Mouse (Mus musculus) kidney, adult 2 months (tissue): ENCODE measurements around the gene Iba57.

Experiments
- CTCF ChIP-seq: fragments of 200-500 bp; conservative IDR thresholded peaks from 2 replicates; pipeline ENCODE4 v1.5.1; 2011; ENCODE audit warnings: low read depth, mild to moderate bottlenecking, control low read depth, low read length, moderate library complexity, mixed read lengths; ENCODE audit not compliant: insufficient read depth, insufficient read length
- POLR2A ChIP-seq: fragments of 200-500 bp; IDR thresholded peaks from one replicate; pipeline ENCODE4 v1.6.1; 2011; ENCODE audit warnings: low read depth, low read length, control low read depth

- no peak for TF ChIP-seq CTCF
- TF ChIP-seq POLR2A = no peak
Observed at GRCm38 (mm10) chr11:59159558-59159957, 4.0 kb downstream of the Iba57 start.
